Mouse (Mus musculus) ES-E14 (cell line): Measurements from ENCODE around the gene Cbx6.

Source experiments
- CHD2 ChIP-seq: IDR thresholded peaks from 2 replicates; pipeline ENCODE4 v1.6.1; 2014; ENCODE audit warnings: mild to moderate bottlenecking, low read depth, low read length, inconsistent platforms
- HCFC1 ChIP-seq: IDR thresholded peaks from 2 replicates; pipeline ENCODE4 v1.6.1; 2012; ENCODE audit warnings: low read length, inconsistent platforms, borderline replicate concordance; ENCODE audit not compliant: insufficient read depth
- MAFK ChIP-seq: IDR thresholded peaks from 2 replicates; pipeline ENCODE4 v1.6.1; 2014; ENCODE audit warnings: mild to moderate bottlenecking, low read depth, low read length, inconsistent platforms; ENCODE audit not compliant: insufficient read depth
- ZNF384 ChIP-seq: IDR thresholded peaks from 2 replicates; pipeline ENCODE4 v1.6.1; 2012; ENCODE audit warnings: low read depth, low read length, inconsistent platforms

DNA sequence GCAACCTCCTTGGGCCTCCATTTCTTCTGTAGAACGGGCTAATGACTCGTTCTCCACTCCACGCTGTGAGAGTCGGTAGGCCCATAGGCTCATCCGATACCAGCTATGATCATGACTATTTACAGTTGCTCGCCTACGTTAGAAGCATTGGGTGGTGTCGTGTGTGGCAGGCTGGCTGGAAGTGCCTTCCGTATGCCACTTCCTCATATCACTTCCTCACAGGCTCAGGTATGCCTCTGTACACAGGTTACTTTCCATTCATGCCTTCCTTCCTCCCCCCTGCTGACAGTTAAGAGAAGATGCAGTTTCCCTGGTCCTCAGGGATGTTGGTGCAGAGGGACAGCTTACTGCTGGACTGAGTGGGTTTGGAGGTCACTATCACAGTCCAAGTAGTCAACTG is 41.4 kb downstream of the Cbx6 start:
- TF ChIP-seq HCFC1 (no peak), MAFK (no peak), ZNF384 (no peak), CHD2 (no peak)
